Mouse (Mus musculus) liver, embryonic 15.5 days (tissue): ENCODE measurements around the gene Gm20388. TPM values are rescaled to one million over a fixed set of nuclear protein-coding genes. Genes with fewer than 3 reads are reported as not detected.
A peak's percentile ranks its signal among the peaks of the same experiment; 100 is the strongest.

ENCODE experiments used
- ATAC-seq: fragments of 200-750 bp; cut with Nextera tagmentation; 2 replicates; pipeline ENCODE4 v1.8.0; 2017; ENCODE audit warnings: moderate number of reproducible peaks, mild to moderate bottlenecking, moderate library complexity; ENCODE audit not compliant: insufficient read depth
- H3K27ac ChIP-seq: fragments of 300-500 bp; sonication (generic); replicated peaks from 2 replicates; pipeline ENCODE4 v1.5.1; 2015; ENCODE audit warnings: mild to moderate bottlenecking, inconsistent platforms
- H3K27me3 ChIP-seq: fragments of 300-500 bp; sonication (generic); 2 replicates; pipeline ENCODE4 v1.6.1; 2015; ENCODE audit warnings: mild to moderate bottlenecking, inconsistent platforms
- H3K36me3 ChIP-seq: fragments of 300-500 bp; sonication (generic); replicated peaks from 2 replicates; pipeline ENCODE4 v1.6.1; 2015; ENCODE audit warnings: moderate library complexity, mild to moderate bottlenecking, inconsistent platforms
- H3K4me1 ChIP-seq: fragments of 300-500 bp; sonication (generic); replicated peaks from 2 replicates; pipeline ENCODE4 v1.6.1; 2015; ENCODE audit warnings: inconsistent platforms
- H3K4me2 ChIP-seq: fragments of 300-500 bp; sonication (generic); 2 replicates; pipeline ENCODE4 v1.6.1; 2015; ENCODE audit warnings: moderate library complexity, mild to moderate bottlenecking, inconsistent platforms
- H3K4me3 ChIP-seq: fragments of 300-500 bp; sonication (generic); replicated peaks from 2 replicates; pipeline ENCODE4 v1.5.1; 2015; ENCODE audit warnings: mild to moderate bottlenecking, inconsistent platforms
- H3K9ac ChIP-seq: fragments of 300-500 bp; sonication (generic); 2 replicates; pipeline ENCODE4 v1.6.1; 2015; ENCODE audit warnings: moderate library complexity, mild to moderate bottlenecking, inconsistent platforms
- H3K9me3 ChIP-seq: fragments of 300-500 bp; sonication (generic); replicated peaks from 2 replicates; pipeline ENCODE4 v1.6.1; 2016; ENCODE audit warnings: inconsistent platforms
- WGBS: fragments of 180-500 bp; shearing (Covaris S2); methylation state at CpG from one replicate; pipeline ENCODE4 v1.1.7; 2015; ENCODE audit warnings: mixed read lengths; ENCODE audit not compliant: insufficient replicate concordance; 5-methylcytosine and 5-hydroxymethylcytosine counted together
- polyA plus RNA-seq: library from polyadenylated mRNA; unstranded; fragments of >200 nt; fragmentation: Nextera tagmentation; extraction: Ambion mirVana; gene quantifications from 2 replicates; pipeline ENCODE4 v1.2.1, GENCODE M21; 2015

Gm20388 gene
- polyA plus RNA-seq, 1 experiment from 2014 or later = not detected

DNA sequence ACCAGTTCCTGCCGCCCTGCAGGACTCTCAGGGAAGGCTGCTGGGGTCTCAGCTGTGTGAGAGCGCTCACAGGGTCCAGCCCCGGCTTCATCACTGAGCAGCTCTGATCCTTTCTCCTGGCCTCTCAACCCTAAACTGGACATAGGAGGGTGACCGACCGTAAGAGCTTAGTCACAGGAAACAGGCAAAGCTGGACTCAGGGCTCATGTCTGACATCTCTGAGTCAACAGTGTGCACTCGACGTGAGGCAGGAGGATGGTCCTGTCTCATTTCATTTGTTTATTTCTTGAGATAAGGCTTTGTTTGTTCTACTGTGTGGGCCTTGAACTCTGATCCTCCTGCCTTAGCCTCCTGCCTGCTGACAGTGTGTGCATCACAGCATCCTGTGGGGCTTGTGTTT is 709.8 kb downstream of the Gm20388 start:
- H3K4me2 ChIP-seq = no peak overlapping the region
- H3K9ac ChIP-seq = no peak overlapping the region
- ATAC-seq = peak; percentile 20; the same call in 1 of the 2 replicates

DNA sequence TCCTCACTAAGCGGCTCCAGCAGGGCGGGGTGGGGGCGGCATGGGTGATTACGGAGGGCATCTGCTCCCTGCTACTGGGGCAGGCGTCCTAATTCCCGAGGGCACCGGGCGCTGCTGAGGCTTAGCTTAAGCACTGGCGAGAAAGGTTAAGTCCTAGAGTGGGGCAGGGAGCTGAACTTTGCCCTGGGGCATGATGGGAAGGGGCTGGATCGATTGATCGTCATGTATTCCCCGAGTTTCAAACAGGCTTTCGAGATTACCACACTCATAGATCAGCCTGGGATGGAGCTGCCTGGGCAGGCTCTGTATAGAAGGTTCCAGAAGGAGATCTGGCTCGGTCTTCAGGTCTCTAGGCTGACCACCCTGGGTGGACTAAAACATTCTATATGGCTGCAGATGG is 711.5 kb downstream of the Gm20388 start:
- Histone ChIP-seq H3K4me2 (no peak overlapping the region), H3K4me1 (peaks cover 42% of the 10 kb centered on the region), H3K27me3 (no peaks in the 10 kb centered on the region), H3K4me3 (no peak overlapping the region), H3K27ac (no peak overlapping the region), H3K9me3 (no peaks in the 10 kb centered on the region), H3K9ac (no peak overlapping the region), H3K36me3 (no peaks in the 10 kb centered on the region)
- ATAC-seq = no peak
- 61% methylated on average over 14 of the region's 14 CpGs for WGBS

More for the DNA sequence above, 709.8 kb downstream of the Gm20388 start:
- H3K4me1 ChIP-seq = peaks cover 42% of the 10 kb centered on the region
- WGBS = 56% methylated on average over 7 of the region's 7 CpGs
- H3K36me3 ChIP-seq = no peaks in the 10 kb centered on the region
- H3K4me3 ChIP-seq = no peak overlapping the region
- H3K27ac ChIP-seq = peak overlapping the region; percentile 54; the same call in 1 of the 2 replicates
- H3K27me3 ChIP-seq = no peaks in the 10 kb centered on the region
- H3K9me3 ChIP-seq = no peaks in the 10 kb centered on the region

DNA sequence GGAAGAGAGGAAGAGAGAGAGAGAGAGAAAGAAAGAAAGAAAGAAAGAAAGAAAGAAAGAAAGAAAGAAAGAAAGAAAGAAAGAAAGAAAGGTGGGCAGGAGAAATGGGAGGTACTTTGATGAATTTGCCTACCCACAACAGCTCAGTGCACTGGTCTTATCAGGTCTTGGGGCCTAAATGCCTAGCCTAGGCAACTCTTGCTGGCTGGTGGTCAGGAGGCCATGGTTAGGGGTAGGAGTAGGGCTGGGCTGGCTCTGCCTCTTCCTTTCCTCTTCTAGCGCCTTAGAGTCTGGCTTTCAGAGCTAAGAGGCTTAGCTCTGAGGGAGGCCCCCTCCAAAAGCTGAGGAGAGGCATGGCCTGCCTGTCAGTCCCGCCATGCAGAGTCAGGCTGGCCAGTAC is 713.0 kb downstream of the Gm20388 start:
- H3K4me1 ChIP-seq = peaks cover 35% of the 10 kb centered on the region
- no peak overlapping the region for H3K4me3 ChIP-seq
- no peaks in the 10 kb centered on the region for H3K9me3 ChIP-seq
- 19% methylated on average over 2 of the region's 2 CpGs for WGBS
- ATAC-seq = 0 out of 2 replicates have a peak, but pooled peaks have one; percentile 33
- H3K36me3 ChIP-seq = no peaks in the 10 kb centered on the region
- no peak overlapping the region for H3K4me2 ChIP-seq
- H3K27me3 ChIP-seq = no peaks in the 10 kb centered on the region
- no peak overlapping the region for H3K9ac ChIP-seq
- no peak overlapping the region for H3K27ac ChIP-seq

DNA sequence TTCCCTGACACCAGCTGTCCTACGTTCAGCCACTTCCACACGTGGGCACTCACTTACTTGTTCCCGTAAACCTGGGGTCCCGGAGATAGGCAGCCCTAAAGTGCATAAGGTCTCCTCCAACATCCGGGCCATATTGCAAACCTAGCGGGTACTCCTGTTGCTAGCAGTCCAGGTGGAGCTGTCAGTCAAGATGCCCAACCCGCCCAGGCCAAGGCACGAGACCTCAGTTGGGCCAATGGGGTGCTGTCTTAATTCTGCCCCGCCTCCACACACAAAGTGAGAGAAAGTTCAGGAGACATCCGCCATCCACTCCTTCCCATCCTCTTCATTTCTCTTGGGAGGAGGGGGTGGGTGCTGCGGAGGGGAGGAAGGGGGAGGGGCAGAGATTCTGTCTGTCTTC is 715.8 kb downstream of the Gm20388 start:
- Histone ChIP-seq H3K36me3 (no peaks in the 10 kb centered on the region), H3K27ac (no peak overlapping the region), H3K9ac (no peak overlapping the region), H3K4me1 (peaks cover 19% of the 10 kb centered on the region), H3K4me3 (no peak overlapping the region), H3K4me2 (no peak overlapping the region), H3K9me3 (no peaks in the 10 kb centered on the region), H3K27me3 (peaks cover 17% of the 10 kb centered on the region)
- ATAC-seq = no peak
- 66% methylated on average over 11 of the region's 11 CpGs for WGBS

DNA sequence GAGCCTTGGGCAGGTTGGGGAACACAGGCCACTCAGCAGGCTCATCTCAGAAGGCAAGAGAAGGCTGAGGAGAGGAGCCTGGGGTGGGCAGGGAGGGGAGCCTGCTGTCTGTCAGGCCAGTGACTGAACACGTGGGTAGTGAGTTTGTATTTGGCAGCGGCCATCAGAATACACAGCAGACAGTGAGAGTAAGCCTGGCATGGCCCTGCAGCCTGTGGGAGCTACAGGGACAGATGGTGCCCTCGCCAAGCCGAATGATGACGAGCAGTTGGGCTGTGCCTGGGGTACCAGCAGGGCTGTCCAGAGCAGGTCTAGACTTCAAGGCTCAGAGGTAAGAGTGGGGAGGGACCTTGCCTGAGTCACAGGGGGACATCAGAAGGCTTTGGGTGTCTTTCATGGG is 716.7 kb downstream of the Gm20388 start:
- Histone ChIP-seq H3K27ac (no peak overlapping the region), H3K36me3 (no peaks in the 10 kb centered on the region), H3K9ac (no peak overlapping the region), H3K4me2 (no peak overlapping the region), H3K9me3 (no peaks in the 10 kb centered on the region), H3K27me3 (peaks cover 25% of the 10 kb centered on the region), H3K4me3 (no peak overlapping the region), H3K4me1 (peaks cover 11% of the 10 kb centered on the region)
- WGBS = 71% methylated on average over 5 of the region's 5 CpGs
- no peak for ATAC-seq

DNA sequence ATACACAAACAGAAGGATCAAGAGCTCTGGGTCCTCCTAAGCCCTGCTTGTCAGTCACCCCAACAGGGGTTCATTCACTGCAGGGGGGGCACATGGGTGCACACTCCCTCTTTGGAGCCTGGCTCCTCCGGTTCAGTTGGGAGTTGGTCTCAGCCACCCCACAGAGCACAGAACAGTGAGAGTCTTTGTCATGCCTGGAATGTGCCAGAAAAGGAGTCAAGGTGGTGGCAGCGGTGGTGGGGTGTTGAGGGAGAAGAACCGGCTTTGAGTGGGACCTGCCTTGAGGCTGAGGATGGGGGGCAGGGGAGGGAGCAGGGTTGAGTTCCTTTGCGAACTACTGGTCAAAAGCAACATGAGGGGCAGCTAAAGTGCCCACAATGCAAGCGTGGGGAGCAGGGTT is 719.4 kb downstream of the Gm20388 start:
- Histone ChIP-seq H3K27me3 (peaks cover 53% of the 10 kb centered on the region), H3K9me3 (no peaks in the 10 kb centered on the region), H3K4me1 (peaks cover 15% of the 10 kb centered on the region), H3K4me3 (no peak overlapping the region), H3K36me3 (no peaks in the 10 kb centered on the region), H3K4me2 (no peak overlapping the region), H3K27ac (no peak overlapping the region), H3K9ac (no peak overlapping the region)
- ATAC-seq = no peak
- 55% methylated on average over 5 of the region's 5 CpGs for WGBS

DNA sequence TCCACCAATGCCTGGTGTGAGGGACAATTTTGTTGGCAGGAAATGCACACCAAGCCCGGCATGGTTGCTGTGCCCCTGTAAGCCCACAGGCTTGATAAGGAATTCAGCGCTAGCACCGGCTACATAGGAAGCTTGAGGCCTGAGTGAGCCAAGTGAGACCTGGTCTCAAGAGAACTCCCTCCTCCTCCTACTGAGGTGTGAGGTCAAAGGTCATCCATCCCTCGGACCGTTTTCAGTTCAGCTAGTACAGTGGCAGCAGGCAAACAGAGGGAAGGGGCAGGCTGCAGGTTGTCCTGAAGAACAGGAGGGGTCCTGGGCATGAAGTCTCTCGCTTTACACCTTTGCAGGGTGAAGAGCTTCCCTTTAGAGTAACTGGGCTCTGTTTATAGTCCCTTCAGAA is 720.2 kb downstream of the Gm20388 start:
- no peaks in the 10 kb centered on the region for H3K36me3 ChIP-seq
- no peak overlapping the region for H3K27ac ChIP-seq
- peaks cover 15% of the 10 kb centered on the region for H3K4me1 ChIP-seq
- no peak overlapping the region for H3K4me3 ChIP-seq
- WGBS = 27% methylated on average over 6 of the region's 6 CpGs
- H3K27me3 ChIP-seq = peaks cover 60% of the 10 kb centered on the region
- H3K4me2 ChIP-seq = no peak overlapping the region
- H3K9me3 ChIP-seq = no peaks in the 10 kb centered on the region
- ATAC-seq = no peak
- H3K9ac ChIP-seq = no peak overlapping the region

DNA sequence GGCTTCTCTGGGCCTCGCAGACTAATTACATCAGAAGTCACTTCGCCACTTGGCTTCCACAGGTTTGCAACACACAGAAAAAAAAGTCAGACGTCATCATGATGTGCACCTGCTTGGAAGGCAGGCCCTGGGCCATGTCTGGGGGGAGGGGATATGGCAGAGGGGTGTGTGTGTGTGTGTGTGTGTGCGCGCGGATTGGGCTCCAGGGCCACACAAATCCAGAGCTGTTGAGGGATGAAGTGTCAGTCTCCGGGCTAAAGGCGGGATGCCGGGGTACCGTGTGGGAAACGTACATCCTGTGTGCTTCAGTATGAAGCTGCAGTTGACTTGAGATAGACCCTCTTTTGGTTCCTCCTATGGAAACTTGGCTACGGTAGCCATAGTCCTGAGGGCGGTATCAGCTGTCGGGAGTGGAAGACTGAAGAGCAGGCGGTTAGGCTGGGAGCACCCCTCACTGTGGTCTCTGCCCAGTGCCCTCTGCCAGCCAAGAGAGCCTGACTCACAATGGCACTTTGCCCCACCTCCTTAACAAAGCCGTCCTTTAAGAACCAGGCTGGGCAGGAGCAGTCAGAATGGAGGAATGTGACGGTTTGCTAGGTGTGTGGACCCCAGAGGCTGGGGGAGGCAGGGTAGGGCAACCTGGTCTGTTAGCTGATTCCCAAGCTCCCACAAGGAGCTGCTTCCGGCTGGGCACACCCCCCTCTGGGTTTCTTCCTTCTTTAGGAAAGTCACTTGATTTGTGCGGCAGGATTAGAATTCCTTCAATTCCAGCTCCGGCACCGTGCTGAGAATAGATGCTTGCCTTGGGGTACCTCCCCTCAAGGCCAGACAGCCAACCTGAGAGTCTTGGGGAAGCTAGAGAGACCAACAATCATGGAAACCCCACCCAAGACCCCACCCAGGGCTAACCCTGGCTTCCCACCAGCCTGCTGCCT is 721.1 kb downstream of the Gm20388 start:
- WGBS = 76% methylated on average over 21 of the region's 21 CpGs
- no peak for ATAC-seq

DNA sequence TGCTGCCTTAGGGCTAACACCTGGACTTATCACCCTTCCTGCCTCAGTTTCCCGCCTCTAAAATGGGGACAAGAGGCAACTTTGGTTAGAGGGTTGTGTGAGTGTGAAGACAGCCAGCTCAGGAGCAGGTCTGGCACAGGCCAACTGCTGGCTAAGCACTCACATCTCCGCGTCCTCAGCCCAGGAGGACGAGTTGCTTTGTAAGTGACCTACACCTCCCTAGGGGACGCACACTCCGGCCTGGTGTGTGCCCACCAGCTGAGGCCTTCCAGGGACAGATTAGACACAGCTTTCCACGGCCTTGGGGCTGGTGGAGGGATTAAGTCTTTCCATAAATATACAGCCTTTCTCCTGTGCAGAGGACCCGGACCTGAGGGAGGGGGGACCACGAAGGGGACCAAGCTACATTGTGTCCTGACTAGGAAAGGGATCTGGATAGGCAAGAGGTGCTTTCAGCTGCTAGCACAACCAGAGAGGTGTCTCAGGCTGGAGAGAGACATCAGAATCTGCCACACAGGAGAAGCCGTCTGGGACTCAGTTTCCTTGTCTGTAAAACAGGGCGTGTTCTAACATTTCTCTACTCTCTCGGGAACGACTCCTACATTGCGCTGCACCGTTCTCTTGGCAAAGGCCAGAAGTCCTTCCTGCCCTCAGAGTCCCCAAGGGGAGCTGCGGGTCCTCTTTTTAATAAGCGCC is 722.5 kb downstream of the Gm20388 start:
- Histone ChIP-seq H3K4me3 (peak overlapping the region; percentile 56), H3K9ac (no peak overlapping the region), H3K36me3 (no peaks in the 10 kb centered on the region), H3K27me3 (peaks cover 77% of the 10 kb centered on the region), H3K4me1 (peaks cover 15% of the 10 kb centered on the region), H3K9me3 (no peaks in the 10 kb centered on the region), H3K27ac (no peak overlapping the region), H3K4me2 (peak overlapping the region; percentile 84)
- no peak for ATAC-seq
- 42% methylated on average over 17 of the region's 17 CpGs for WGBS

More for the DNA sequence above, 721.1 kb downstream of the Gm20388 start:
- Histone ChIP-seq H3K9ac (no peak overlapping the region), H3K4me2 (no peak overlapping the region), H3K27ac (no peak overlapping the region), H3K4me1 (peaks cover 15% of the 10 kb centered on the region), H3K9me3 (no peaks in the 10 kb centered on the region), H3K36me3 (no peaks in the 10 kb centered on the region), H3K4me3 (no peak overlapping the region), H3K27me3 (peaks cover 69% of the 10 kb centered on the region)

DNA sequence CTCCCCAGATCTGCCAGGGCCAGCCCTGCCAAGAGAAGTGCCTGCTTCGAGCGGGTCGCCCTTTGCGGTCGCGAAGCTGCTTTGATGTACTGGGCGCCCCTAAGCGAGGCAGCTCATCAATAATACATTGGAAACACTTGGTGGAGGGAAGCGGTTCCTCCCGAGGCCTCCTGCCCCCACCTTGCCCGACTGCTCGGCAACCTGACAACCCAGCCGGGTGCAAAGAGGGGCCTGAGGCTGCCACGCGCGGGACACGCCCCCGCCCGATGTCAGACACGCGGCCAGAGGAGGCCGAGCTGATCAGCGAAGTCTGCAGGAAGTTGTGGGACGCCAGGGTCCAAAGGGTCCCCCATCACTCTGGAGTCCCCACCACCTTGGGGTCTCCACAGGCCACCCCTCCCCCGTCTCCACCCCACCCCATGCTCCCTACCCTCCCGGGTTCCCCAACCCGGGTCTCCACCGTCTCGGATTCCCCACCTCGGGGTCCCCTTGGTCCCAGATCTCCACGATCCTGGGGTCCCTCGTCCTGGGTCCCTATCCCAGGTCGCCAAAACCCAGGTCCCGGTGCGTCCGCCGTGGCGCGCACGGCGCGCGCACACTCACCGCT is 723.1 kb downstream of the Gm20388 start:
- H3K9ac ChIP-seq = no peak overlapping the region
- no peaks in the 10 kb centered on the region for H3K9me3 ChIP-seq
- no peak overlapping the region for H3K27ac ChIP-seq
- H3K4me1 ChIP-seq = peaks cover 15% of the 10 kb centered on the region
- H3K4me3 ChIP-seq = peak overlapping the region; percentile 56
- 2% methylated on average over 44 of the region's 44 CpGs for WGBS
- no peak for ATAC-seq
- H3K36me3 ChIP-seq = no peaks in the 10 kb centered on the region
- H3K27me3 ChIP-seq = peaks cover 77% of the 10 kb centered on the region
- peak overlapping the region; percentile 84 for H3K4me2 ChIP-seq

DNA sequence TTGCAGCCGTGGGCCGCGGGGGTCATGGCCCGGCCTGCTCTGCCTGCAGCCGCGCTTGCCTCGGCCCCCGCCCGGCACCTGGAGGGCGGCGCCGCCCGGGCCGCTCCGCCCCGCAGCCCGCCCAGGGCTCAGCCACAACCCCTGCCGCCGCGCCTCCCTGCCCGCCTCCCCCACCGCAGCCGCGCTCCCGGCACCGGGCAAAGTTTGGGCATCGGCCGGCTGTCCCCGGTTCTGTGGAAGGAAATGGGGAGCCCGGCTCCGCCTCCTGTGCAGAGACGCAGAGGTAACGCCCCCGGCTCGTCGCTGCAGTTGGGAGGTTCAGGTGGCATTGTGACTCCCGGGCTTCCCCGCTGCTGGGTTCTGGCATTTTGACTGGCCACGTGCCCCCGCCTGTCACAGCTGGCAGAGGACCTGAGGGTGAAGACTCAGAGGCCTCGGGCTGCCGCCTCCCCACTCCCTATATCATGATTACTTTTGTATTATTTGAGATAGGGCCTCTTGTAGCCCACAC is 723.7 kb downstream of the Gm20388 start:
- H3K9me3 ChIP-seq = no peaks in the 10 kb centered on the region
- H3K9ac ChIP-seq = peak overlapping the region; percentile 11; the same call in 1 of the 2 replicates
- no peak overlapping the region for H3K27ac ChIP-seq
- peaks cover 15% of the 10 kb centered on the region for H3K4me1 ChIP-seq
- peak overlapping the region; percentile 56 for H3K4me3 ChIP-seq
- peak; percentile 63; the same call in 1 of the 2 replicates for ATAC-seq
- under 1% methylated on average over 42 of the region's 42 CpGs for WGBS
- H3K27me3 ChIP-seq = peaks cover 77% of the 10 kb centered on the region
- H3K4me2 ChIP-seq = peak overlapping the region; percentile 84
- H3K36me3 ChIP-seq = no peaks in the 10 kb centered on the region
